Mouse (Mus musculus) CD4-positive, CD25-positive, alpha-beta regulatory T cell, adult 4 months (primary cell): ENCODE results near the gene Nfasc. TPM values are rescaled to one million over a fixed set of nuclear protein-coding genes. Genes with fewer than 3 reads are reported as not detected.
A peak's percentile ranks its signal among the peaks of the same experiment; 100 is the strongest.

Experiments
- ATAC-seq: one replicate; pipeline ENCODE4 v1.8.0; 2017
- polyA plus RNA-seq, 2 experiments: library from polyadenylated mRNA; unstranded; fragments of 100-300 nt; shearing (Covaris generic); gene quantifications; one replicate each; pipeline ENCODE4 v1.2.1; 2017

Gene Nfasc
- polyA plus RNA-seq, 2 experiments from 2014 or later = not detected

DNA sequence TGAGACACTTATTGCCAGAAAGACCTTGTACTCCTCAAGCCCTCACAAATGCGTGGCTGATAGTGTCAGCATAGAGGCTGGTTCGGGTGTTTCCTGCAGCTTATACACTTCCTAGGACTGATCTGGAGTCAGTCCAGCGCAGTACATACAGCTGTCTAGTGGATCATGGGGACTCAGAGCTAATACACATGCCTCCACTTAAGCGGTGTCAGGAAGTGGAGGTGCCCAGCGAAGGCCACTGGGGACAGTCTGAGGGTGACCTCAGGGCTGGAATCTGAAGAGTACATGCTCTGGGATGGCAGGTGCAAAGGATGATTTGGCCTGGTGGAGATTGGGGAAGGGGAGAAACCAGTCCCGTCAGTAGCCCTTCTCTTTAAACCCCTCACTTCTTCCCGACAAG is 200.9 kb downstream of the Nfasc start:
- no peak for ATAC-seq

GRCm38 (mm10) chr1:132537736-132538135 is 203.9 kb downstream of the Nfasc start:
- ATAC-seq = no peak

DNA sequence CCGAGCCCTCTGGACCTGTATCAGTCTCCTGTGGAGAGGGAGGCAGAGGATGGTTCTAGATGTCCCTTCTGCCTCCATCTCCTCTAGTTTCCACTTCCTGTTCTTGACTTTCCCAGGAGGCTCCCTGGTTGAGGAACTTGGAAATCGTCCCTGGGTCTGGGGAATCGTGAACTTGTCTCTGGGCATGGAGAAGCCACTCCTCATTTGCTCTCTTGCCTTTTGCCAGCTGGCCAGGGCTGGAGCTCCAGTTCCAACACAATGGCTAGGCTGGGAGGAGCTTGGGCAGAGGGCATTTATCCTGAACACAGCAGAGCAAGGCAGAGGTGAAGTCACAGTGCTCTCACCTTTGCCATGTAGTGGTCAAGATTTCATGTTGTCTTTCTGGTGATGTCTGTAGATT is 205.2 kb downstream of the Nfasc start:
- no peak for ATAC-seq

GRCm38 (mm10) chr1:132535541-132535940 is 206.1 kb downstream of the Nfasc start:
- ATAC-seq = no peak

- ATAC-seq = no peak
Measured at GRCm38 (mm10) chr1:132533840-132534239, 207.8 kb downstream of the Nfasc start.

- no peak for ATAC-seq
Measured at GRCm38 (mm10) chr1:132532521-132532920, 209.1 kb downstream of the Nfasc start.

- no peak for ATAC-seq
Measured at GRCm38 (mm10) chr1:132530631-132531191, 210.9 kb downstream of the Nfasc start.

GRCm38 (mm10) chr1:132528647-132529334 is 212.8 kb downstream of the Nfasc start:
- no peak for ATAC-seq

- no peak for ATAC-seq
Measured at GRCm38 (mm10) chr1:132528071-132528470, 213.5 kb downstream of the Nfasc start.

DNA sequence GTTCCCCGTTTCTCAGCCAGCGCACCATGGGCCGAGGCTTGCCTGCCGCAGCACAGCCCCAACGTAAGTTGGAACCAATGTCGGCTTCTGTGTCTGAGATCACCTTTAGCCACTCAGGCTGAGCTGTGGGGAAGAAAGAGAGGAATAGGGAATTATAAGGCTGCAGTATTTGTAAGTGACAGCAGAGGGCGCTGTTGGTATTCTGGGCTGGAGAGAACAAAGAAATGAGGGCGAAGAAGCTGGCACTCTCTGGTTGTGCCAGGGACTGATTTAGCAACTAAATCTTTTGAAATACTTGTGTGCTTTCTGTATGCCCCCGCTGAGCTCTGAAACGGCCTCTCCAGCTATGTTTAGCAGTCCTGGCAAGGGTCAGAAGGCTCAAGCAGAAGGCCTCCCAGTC is 215.8 kb downstream of the Nfasc start:
- ATAC-seq = no peak

- no peak for ATAC-seq
Measured at GRCm38 (mm10) chr1:132523920-132524319, 217.7 kb downstream of the Nfasc start.

DNA sequence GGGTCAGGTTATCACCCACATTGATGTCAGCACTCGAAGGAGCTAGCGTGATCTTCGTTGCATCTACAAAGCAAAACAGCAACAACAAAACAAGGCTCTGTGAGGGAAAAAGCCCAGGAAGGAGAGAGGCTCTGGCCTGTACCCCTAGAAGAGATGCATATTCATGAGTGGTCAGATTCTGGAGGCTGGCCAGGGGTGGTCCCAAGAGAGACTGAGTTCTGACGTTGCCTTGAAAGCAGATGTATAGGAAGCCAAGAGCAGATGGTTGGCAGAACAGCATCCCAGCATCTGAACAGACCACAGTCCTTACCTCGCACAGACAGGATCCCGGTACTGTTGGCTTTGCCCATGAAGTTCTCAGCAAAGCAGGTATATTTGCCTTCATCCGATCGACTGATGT is 218.5 kb downstream of the Nfasc start:
- ATAC-seq = no peak

DNA sequence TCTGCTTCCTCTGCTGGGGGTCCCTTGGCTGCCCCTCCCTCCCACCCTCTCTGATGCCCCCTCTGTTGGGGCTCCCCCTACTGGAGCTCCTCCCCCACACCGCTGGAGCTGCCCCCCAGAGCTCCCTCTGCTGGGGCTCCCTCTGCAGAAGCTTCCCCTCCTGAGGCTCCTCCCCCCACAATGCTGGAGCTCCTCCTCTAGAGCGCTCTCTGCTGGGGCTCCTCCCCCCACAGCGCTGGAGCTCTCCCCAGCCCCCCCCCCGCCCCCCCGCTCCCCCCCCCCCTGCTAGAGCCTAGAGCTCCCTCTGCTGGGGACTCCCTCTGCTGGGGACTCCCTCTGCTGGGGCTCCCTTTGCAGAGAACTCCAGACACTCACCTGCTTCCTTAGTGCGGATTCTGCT is 220.8 kb downstream of the Nfasc start:
- ATAC-seq = peak; percentile 41

GRCm38 (mm10) chr1:132519734-132520133 is 221.9 kb downstream of the Nfasc start:
- ATAC-seq = no peak

GRCm38 (mm10) chr1:132518621-132519020 is 223.0 kb downstream of the Nfasc start:
- no peak for ATAC-seq

DNA sequence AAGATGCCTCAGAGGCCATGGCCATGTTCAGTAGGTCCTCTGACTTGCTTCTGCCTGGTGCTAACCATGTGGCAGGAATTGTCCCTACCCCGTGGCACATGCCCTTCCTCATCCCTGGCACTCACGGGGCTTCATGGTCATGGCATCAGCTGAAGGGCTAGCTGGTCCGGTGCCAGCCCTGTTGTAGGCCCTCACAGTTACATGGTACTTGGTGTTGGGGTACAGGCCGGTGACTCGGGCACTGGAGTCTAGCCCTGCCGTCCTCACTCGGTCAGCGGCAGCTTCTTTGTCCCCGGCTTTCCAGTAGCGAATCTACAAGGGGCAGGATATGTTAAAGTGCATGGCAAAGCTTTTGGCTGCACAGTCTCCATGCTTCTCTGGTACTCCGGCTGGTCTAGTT is 224.8 kb downstream of the Nfasc start:
- no peak for ATAC-seq

DNA sequence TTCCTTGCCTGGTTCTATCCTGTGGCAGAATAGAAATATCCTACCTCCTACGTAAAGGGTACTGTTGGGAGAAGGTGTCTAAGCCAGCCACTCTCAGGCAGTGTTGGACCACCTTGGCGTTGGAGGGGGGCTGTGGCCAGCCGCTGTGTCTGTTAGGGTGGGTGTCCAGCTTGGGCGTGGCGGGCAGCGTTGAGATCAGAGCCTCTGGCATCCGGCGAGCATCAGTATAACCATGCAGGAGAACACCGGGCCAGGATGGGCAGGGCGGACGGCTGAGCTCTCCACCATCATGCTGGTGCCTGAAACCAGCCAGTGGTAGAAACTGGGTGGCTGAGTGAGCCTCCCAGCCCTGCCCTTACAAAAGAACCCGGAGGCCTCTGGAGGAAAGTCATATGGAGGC is 226.3 kb downstream of the Nfasc start:
- no peak for ATAC-seq

Other genes with a start within 250 kb of the Nfasc start
- 1 to 10 TPM; 6.2 to 9.3 TPM for gene Tmem81, start 235.6 kb downstream of the Nfasc start, polyA plus RNA-seq
- not detected for gene Cntn2, start 198.5 kb downstream of the Nfasc start, polyA plus RNA-seq
- not detected for gene Lrrn2, start 138.5 kb upstream of the Nfasc start, polyA plus RNA-seq